Mouse (Mus musculus) liver, postnatal 0 days (tissue): ENCODE results near the gene Iqgap1. TPM values are rescaled to one million over a fixed set of nuclear protein-coding genes. Genes with fewer than 3 reads are reported as not detected.

ENCODE experiments used
- ATAC-seq: fragments of 200-750 bp; cut with Nextera tagmentation; 2 replicates; pipeline ENCODE4 v1.8.0; 2017; ENCODE audit warnings: mild to moderate bottlenecking, moderate library complexity
- DNase-seq: peaks from one replicate; pipeline ENCODE4 v3.0.0-alpha.2; 2016
- H3K27ac ChIP-seq: fragments of 300-500 bp; sonication (generic); 2 replicates; pipeline ENCODE4 v1.5.1; 2014; ENCODE audit warnings: antibody characterized with exemption, moderate library complexity, mild to moderate bottlenecking, low read depth
- H3K27me3 ChIP-seq: fragments of 300-500 bp; sonication (generic); 2 replicates; pipeline ENCODE4 v1.6.1; 2014; ENCODE audit warnings: low read length, control low read depth, mixed read lengths; ENCODE audit not compliant: insufficient read depth
- H3K36me3 ChIP-seq: fragments of 300-500 bp; sonication (generic); replicated peaks from 2 replicates; pipeline ENCODE4 v1.6.1; 2014; ENCODE audit warnings: mild to moderate bottlenecking, control low read depth, low read length, moderate library complexity, mixed read lengths; ENCODE audit not compliant: insufficient read depth
- H3K4me1 ChIP-seq: fragments of 300-500 bp; sonication (generic); 2 replicates; pipeline ENCODE4 v1.6.1; 2014; ENCODE audit warnings: antibody characterized with exemption, mild to moderate bottlenecking, control low read depth; ENCODE audit not compliant: insufficient read depth
- H3K4me2 ChIP-seq: fragments of 300-500 bp; sonication (generic); 2 replicates; pipeline ENCODE4 v1.6.1; 2014; ENCODE audit warnings: low read depth, mild to moderate bottlenecking, low read length, moderate library complexity, mixed read lengths
- H3K4me3 ChIP-seq: fragments of 300-500 bp; sonication (generic); 2 replicates; pipeline ENCODE4 v1.5.1; 2014; ENCODE audit warnings: low read depth, low read length
- H3K9ac ChIP-seq: fragments of 300-500 bp; sonication (generic); replicated peaks from 2 replicates; pipeline ENCODE4 v1.6.1; 2014; ENCODE audit warnings: mild to moderate bottlenecking, moderate library complexity
- H3K9me3 ChIP-seq: fragments of 300-500 bp; sonication (generic); 2 replicates; pipeline ENCODE4 v1.6.1; 2016; ENCODE audit warnings: mild to moderate bottlenecking, control low read depth, low read length, mixed read lengths
- CTCF ChIP-seq: sonication (generic); IDR thresholded peaks from 2 replicates; pipeline ENCODE4 v1.5.1; 2016; ENCODE audit warnings: antibody characterized with exemption, low read depth
- EP300 ChIP-seq: IDR thresholded peaks from 2 replicates; pipeline ENCODE4 v1.6.1; 2016; ENCODE audit warnings: antibody characterized with exemption, low read depth, mild to moderate bottlenecking
- WGBS: fragments of 180-500 bp; shearing (Covaris S2); extraction: QIAGEN DNeasy Blood & Tissue Kit; methylation state at CpG from one replicate; pipeline ENCODE4 v1.1.7; 2014; ENCODE audit not compliant: insufficient replicate concordance; 5-methylcytosine and 5-hydroxymethylcytosine counted together
- polyA plus RNA-seq: library from polyadenylated mRNA; unstranded; fragments of >200 nt; fragmentation: Nextera tagmentation; extraction: Ambion mirVana; gene quantifications from 2 replicates; pipeline ENCODE4 v1.2.1, GENCODE M21; 2015

The Iqgap1 gene
- polyA plus RNA-seq, 1 experiment from 2014 or later: 13.6 TPM

DNA sequence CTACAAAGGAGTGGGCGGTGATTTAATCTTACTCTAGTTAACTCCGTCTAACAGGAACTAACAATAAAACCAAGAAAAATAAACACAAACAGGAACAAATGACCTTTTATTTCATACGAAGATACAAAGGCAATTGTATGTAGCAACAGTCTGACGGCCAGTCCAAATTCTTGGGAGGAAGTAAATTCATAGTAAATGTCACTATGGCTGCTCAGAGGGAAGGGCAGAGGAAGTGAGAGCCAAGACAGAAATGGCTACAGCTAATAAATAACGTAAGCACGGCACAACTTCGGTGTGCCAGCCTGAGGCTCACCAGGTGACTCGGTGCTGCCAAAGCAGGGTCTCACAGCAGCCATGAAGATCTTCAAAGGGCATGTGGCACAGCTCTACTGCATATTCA is 114.3 kb downstream of the Iqgap1 start:
- 65% methylated on average over 8 of the region's 8 CpGs for WGBS
- TF ChIP-seq CTCF (no peak), EP300 (no peak)
- peaks cover 30% of the 10 kb centered on the region for H3K36me3 ChIP-seq
- H3K9ac ChIP-seq: no peak overlapping the region
- DNase-seq (no peak), ATAC-seq (no peak)
- H3K4me1 ChIP-seq: no peaks in the 10 kb centered on the region
- H3K27ac ChIP-seq: no peak overlapping the region
- H3K4me3 ChIP-seq: no peak overlapping the region
- H3K9me3 ChIP-seq: no peaks in the 10 kb centered on the region
- H3K4me2 ChIP-seq: no peak overlapping the region
- no peaks in the 10 kb centered on the region for H3K27me3 ChIP-seq

DNA sequence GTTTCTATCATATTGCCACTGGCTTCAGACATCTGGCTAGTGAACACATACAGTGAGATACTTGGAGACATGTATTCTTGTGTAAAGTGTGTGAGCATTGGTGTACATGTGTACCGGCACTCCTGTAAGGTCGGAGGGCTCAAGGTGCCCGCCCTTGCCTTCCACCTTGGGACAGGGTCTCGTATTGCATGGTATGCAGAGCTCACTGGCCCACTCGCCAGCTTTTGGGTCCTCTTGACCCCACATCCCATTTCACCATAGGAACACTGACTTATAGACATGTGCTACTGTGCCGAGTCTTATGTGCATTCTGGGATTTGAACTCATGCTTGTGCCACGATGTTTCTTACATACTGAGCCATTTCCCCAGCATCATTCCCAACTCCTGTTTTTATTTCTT is 115.4 kb downstream of the Iqgap1 start:
- no peak for DNase-seq
- TF ChIP-seq EP300: no peak

GRCm38 (mm10) chr7:80704066-80704465 is 121.7 kb downstream of the Iqgap1 start:
- H3K9ac ChIP-seq: no peak overlapping the region

More for the DNA sequence above, 115.4 kb downstream of the Iqgap1 start:
- Histone ChIP-seq H3K36me3 (peaks cover 21% of the 10 kb centered on the region), H3K9ac (no peak overlapping the region), H3K27me3 (no peaks in the 10 kb centered on the region), H3K4me2 (no peak overlapping the region), H3K4me3 (no peak overlapping the region), H3K27ac (no peak overlapping the region), H3K4me1 (no peaks in the 10 kb centered on the region), H3K9me3 (no peaks in the 10 kb centered on the region)
- 81% methylated on average over 7 of the region's 7 CpGs for WGBS
- ATAC-seq: no peak

GRCm38 (mm10) chr7:80702510-80702909 is 123.3 kb downstream of the Iqgap1 start:
- TF ChIP-seq CTCF: peak; percentile 47
- peak; percentile 60 for TF ChIP-seq EP300
- DNase-seq: peak; percentile 48
- ATAC-seq: peak; percentile 90

More at GRCm38 (mm10) chr7:80704066-80704465, 121.7 kb downstream of the Iqgap1 start:
- H3K4me3 ChIP-seq: no peak overlapping the region
- no peak overlapping the region for H3K4me2 ChIP-seq
- H3K27me3 ChIP-seq: no peaks in the 10 kb centered on the region
- no peak overlapping the region for H3K27ac ChIP-seq
- 0 out of 2 replicates have a peak, but pooled peaks have one; percentile 43 for ATAC-seq
- DNase-seq: no peak
- peaks cover 10% of the 10 kb centered on the region; the same call in 1 of the 2 replicates for H3K4me1 ChIP-seq
- WGBS: 74% methylated on average over 4 of the region's 4 CpGs
- H3K36me3 ChIP-seq: no peaks in the 10 kb centered on the region
- no peaks in the 10 kb centered on the region for H3K9me3 ChIP-seq
- TF ChIP-seq CTCF (no peak), EP300 (no peak)

DNA sequence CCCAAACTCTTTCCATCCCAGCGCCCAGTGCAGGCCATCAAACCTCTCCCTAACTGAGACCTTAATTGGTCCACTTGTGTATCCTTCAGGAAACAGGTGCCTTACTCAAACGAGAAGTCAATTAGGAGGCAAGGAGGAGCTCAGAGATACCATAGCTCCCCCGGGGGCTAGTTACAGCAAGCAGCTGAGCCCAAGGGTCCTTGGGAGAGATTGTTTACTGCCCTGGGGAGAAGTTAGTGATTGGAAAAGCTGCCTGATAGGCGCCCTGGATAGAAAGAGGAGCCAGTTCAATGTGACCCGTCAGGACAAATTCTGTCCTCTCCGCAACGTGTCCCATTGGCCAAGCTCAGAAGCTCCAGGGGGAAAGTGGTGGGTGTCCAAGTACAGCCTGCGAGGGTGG is 126.1 kb downstream of the Iqgap1 start:
- Histone ChIP-seq H3K4me3 (no peak overlapping the region), H3K27me3 (no peaks in the 10 kb centered on the region), H3K4me1 (peaks cover 18% of the 10 kb centered on the region), H3K36me3 (no peaks in the 10 kb centered on the region), H3K9me3 (no peaks in the 10 kb centered on the region), H3K9ac (no peak overlapping the region), H3K27ac (no peak overlapping the region), H3K4me2 (no peak overlapping the region)
- 63% methylated on average over 8 of the region's 8 CpGs for WGBS
- DNase-seq: no peak
- TF ChIP-seq EP300 (no peak), CTCF (no peak)
- ATAC-seq: no peak

More at GRCm38 (mm10) chr7:80702510-80702909, 123.3 kb downstream of the Iqgap1 start:
- no peaks in the 10 kb centered on the region for H3K9me3 ChIP-seq
- H3K27me3 ChIP-seq: no peaks in the 10 kb centered on the region
- H3K9ac ChIP-seq: no peak overlapping the region
- no peak overlapping the region for H3K27ac ChIP-seq
- no peak overlapping the region for H3K4me3 ChIP-seq
- no peaks in the 10 kb centered on the region for H3K36me3 ChIP-seq
- H3K4me1 ChIP-seq: peaks cover 10% of the 10 kb centered on the region; the same call in 1 of the 2 replicates
- no peak overlapping the region for H3K4me2 ChIP-seq
- WGBS: 43% methylated on average over 6 of the region's 6 CpGs

- no peak overlapping the region for H3K4me3 ChIP-seq
- H3K27ac ChIP-seq: no peak overlapping the region
- no peaks in the 10 kb centered on the region for H3K9me3 ChIP-seq
- 56% methylated on average over 3 of the region's 3 CpGs for WGBS
- peaks cover 18% of the 10 kb centered on the region for H3K4me1 ChIP-seq
- no peak for TF ChIP-seq EP300
- no peak for TF ChIP-seq CTCF
- no peaks in the 10 kb centered on the region for H3K36me3 ChIP-seq
- DNase-seq: no peak
- H3K4me2 ChIP-seq: no peak overlapping the region
- no peak for ATAC-seq
- no peaks in the 10 kb centered on the region for H3K27me3 ChIP-seq
- no peak overlapping the region for H3K9ac ChIP-seq
These were observed 126.8 kb downstream of the Iqgap1 start for GRCm38 (mm10) chr7:80698940-80699339.

DNA sequence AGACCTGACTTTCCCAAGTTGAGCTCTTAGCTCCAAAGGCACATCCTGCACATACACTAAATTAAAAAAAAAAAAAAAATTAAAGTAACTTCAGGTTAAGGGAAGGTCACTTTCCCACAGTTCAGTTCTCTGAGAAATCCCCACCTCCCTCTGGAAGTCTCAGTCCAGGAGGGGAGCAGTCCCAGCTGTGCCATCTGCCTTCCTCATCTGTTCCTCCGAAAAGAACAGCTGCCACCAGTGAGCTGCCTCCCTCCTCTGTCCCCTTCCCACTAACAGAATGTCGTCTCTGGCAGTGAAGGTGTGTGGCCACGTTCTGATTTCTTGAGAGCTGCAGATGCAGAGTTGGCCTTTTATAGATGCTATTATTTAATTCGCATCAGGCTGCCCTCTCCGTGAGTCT is 127.9 kb downstream of the Iqgap1 start:
- no peak for DNase-seq
- Histone ChIP-seq H3K4me3 (no peak overlapping the region), H3K27ac (no peak overlapping the region), H3K4me2 (no peak overlapping the region), H3K27me3 (no peaks in the 10 kb centered on the region), H3K9me3 (no peaks in the 10 kb centered on the region), H3K9ac (no peak overlapping the region), H3K36me3 (no peaks in the 10 kb centered on the region), H3K4me1 (peaks cover 13% of the 10 kb centered on the region; the same call in 1 of the 2 replicates)
- ATAC-seq: no peak
- TF ChIP-seq CTCF (no peak), EP300 (no peak)
- WGBS: 73% methylated on average over 5 of the region's 5 CpGs
